Mouse (Mus musculus): ENCODE results near the gene AB124611.

GRCm38 (mm10) chr9:21539981-21540753 is 14.2 kb downstream of the AB124611 start:
- TF ChIP-seq CTCF (IDR thresholded peaks at IDR 0.05; ENCODE audit: insufficient read depth, low read depth, low read length) (no peak), POLR2A (IDR thresholded peaks at IDR 0.05; ENCODE audit: insufficient read depth, low read depth, low read length) (no peak)

Measured in olfactory bulb, adult 2 months (tissue).